In the genomic region with DNA sequence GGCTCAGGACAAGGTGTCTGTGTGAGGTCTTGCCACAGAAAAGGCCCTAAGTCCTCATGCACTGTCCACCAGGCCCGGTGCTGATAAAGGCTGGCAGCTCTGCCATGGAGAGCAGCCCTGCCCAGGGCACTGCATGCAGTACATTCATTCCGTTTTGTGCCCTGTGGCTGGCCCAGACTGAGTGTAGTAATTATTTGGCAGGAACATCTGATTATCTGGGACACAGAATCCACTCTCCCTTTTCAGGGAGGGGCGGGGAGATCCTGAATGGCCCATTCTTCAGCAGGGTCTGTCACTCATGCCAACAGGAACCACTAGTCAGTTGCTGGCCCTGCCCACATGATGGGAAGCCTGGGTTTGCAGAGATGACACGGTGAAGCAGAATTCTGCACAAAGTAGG, we compare ENCODE assay signal across 10 mouse cellular contexts. TPM values are rescaled to one million over a fixed set of nuclear protein-coding genes. Genes with fewer than 3 reads are reported as not detected.
A peak's percentile ranks its signal among the peaks of the same experiment; 100 is the strongest.
DNase-seq lines count a peak whose midpoint lies in the region; ATAC-seq lines count a peak whose summit lies in the region.
"Had no signal": no experiment of that assay in that cellular context is flagged by ENCODE, and none has a peak within 500 bp of the region (broad histone marks: within the 10 kb centered on the region; RNA-seq: fewer than 3 reads in every experiment).

No protein-coding gene starts in this region.

- no peak overlapping the region for H3K27ac ChIP-seq in hindbrain, embryonic 13.5 days
- H3K27ac ChIP-seq in hindbrain, embryonic 12.5 days: no peak overlapping the region
- no peak overlapping the region for H3K27ac ChIP-seq in embryonic facial prominence, embryonic 10.5 days (replicated peaks)
- H3K27ac ChIP-seq: macrophage; stomach, embryonic 15.5 days had no signal

- no peak overlapping the region for H3K4me3 ChIP-seq in hindbrain, embryonic 13.5 days
- no peak overlapping the region for H3K4me3 ChIP-seq in hindbrain, embryonic 12.5 days
- H3K4me3 ChIP-seq in embryonic facial prominence, embryonic 10.5 days: no peak overlapping the region
- H3K4me3 ChIP-seq: stomach, embryonic 15.5 days had no signal

- no peaks in the 10 kb centered on the region for H3K9me3 ChIP-seq in hindbrain, embryonic 13.5 days
- H3K9me3 ChIP-seq in hindbrain, embryonic 12.5 days (replicated peaks): no peaks in the 10 kb centered on the region
- no peaks in the 10 kb centered on the region for H3K9me3 ChIP-seq in embryonic facial prominence, embryonic 10.5 days
- H3K9me3 ChIP-seq: stomach, embryonic 15.5 days had no signal

- peak; percentile 59 for ATAC-seq in hindbrain, embryonic 13.5 days (ENCODE audit: low FRiP score)
- no peak for ATAC-seq in hindbrain, embryonic 12.5 days (ENCODE audit: low FRiP score)

- WGBS in hindbrain, embryonic 13.5 days: 79% methylated on average over 4 of the region's 4 CpGs
- 92% methylated on average over 4 of the region's 4 CpGs for WGBS in hindbrain, embryonic 12.5 days
- 79% methylated on average over 4 of the region's 4 CpGs for WGBS in embryonic facial prominence, embryonic 10.5 days

- H3K9ac ChIP-seq in hindbrain, embryonic 13.5 days: no peak overlapping the region
- H3K9ac ChIP-seq in hindbrain, embryonic 12.5 days: no peak overlapping the region
- H3K9ac ChIP-seq: stomach, embryonic 15.5 days had no signal

- H3K36me3 ChIP-seq in hindbrain, embryonic 13.5 days: peaks cover 97% of the 10 kb centered on the region
- H3K36me3 ChIP-seq in hindbrain, embryonic 12.5 days: peaks cover 99% of the 10 kb centered on the region
- H3K36me3 ChIP-seq in embryonic facial prominence, embryonic 10.5 days (replicated peaks): peaks cover 100% of the 10 kb centered on the region

- peak; percentile 94 for DNase-seq in cerebellum, adult 9-10 months
- peak; percentile 79 for DNase-seq in layer of hippocampus, adult 11-12 months (ENCODE audit: low spot score)
- peak; percentile 93 for DNase-seq in retina, postnatal 1 day
- no peak for DNase-seq in embryonic facial prominence, embryonic 10.5 days (ENCODE audit: low spot score)
- no peak for DNase-seq in natural killer cell, adult 2 months (ENCODE audit: low spot score in 2 of 2)
- DNase-seq in urinary bladder, adult 18-20 months (ENCODE audit: low spot score in 2 of 2): no peak

- H3K27me3 ChIP-seq in hindbrain, embryonic 13.5 days: no peaks in the 10 kb centered on the region
- no peaks in the 10 kb centered on the region for H3K27me3 ChIP-seq in hindbrain, embryonic 12.5 days
- no peaks in the 10 kb centered on the region for H3K27me3 ChIP-seq in embryonic facial prominence, embryonic 10.5 days (replicated peaks; ENCODE audit: low read depth, poor library complexity, severe bottlenecking)
- H3K27me3 ChIP-seq: stomach, embryonic 15.5 days had no signal

- H3K4me1 ChIP-seq in hindbrain, embryonic 13.5 days (replicated peaks): no peaks in the 10 kb centered on the region
- H3K4me1 ChIP-seq in hindbrain, embryonic 12.5 days: no peaks in the 10 kb centered on the region
- no peaks in the 10 kb centered on the region for H3K4me1 ChIP-seq in embryonic facial prominence, embryonic 10.5 days
- H3K4me1 ChIP-seq: stomach, embryonic 15.5 days had no signal

- H3K4me2 ChIP-seq in hindbrain, embryonic 13.5 days: no peak overlapping the region
- H3K4me2 ChIP-seq in hindbrain, embryonic 12.5 days (replicated peaks): no peak overlapping the region
- H3K4me2 ChIP-seq: stomach, embryonic 15.5 days had no signal

RNA-seq across cellular contexts. Expression of a gene that starts 29.1 kb away (rescaled TPM):
- polyA plus RNA-seq in hindbrain, embryonic 13.5 days (2015; fragmentation: Nextera tagmentation; extraction: Ambion mirVana): 0.13 and 0.19 TPM in 2 replicates
- polyA plus RNA-seq in hindbrain, embryonic 12.5 days (2016; fragmentation: Nextera tagmentation; extraction: Ambion mirVana): 0.15 and 0.61 TPM in 2 replicates
- 0.34 TPM in 1 of 2 replicates, not detected in the other for polyA plus RNA-seq in embryonic facial prominence, embryonic 10.5 days (2016; fragmentation: Nextera tagmentation; extraction: Ambion mirVana)

RNA-seq across cellular contexts. Expression of a gene that starts 30.9 kb away (rescaled TPM):
- 149 and 151 TPM in 2 replicates for polyA plus RNA-seq in hindbrain, embryonic 13.5 days (2015; fragmentation: Nextera tagmentation; extraction: Ambion mirVana)
- polyA plus RNA-seq in hindbrain, embryonic 12.5 days (2016; fragmentation: Nextera tagmentation; extraction: Ambion mirVana): 160 and 167 TPM in 2 replicates
- polyA plus RNA-seq in embryonic facial prominence, embryonic 10.5 days (2016; fragmentation: Nextera tagmentation; extraction: Ambion mirVana): 200 and 203 TPM in 2 replicates

Comparison
In these comparisons a context has a peak if more than half of its experiments do, and no peak if none do; other contexts are left out.
1. DNase-seq: peak in cerebellum, adult 9-10 months (single experiment), layer of hippocampus, adult 11-12 months (single experiment) and retina, postnatal 1 day (single experiment); none in embryonic facial prominence, embryonic 10.5 days (single experiment), natural killer cell, adult 2 months (0 of 2) and urinary bladder, adult 18-20 months (0 of 2).